Mouse (Mus musculus): ENCODE measurements around the gene Rwdd2b.

DNA sequence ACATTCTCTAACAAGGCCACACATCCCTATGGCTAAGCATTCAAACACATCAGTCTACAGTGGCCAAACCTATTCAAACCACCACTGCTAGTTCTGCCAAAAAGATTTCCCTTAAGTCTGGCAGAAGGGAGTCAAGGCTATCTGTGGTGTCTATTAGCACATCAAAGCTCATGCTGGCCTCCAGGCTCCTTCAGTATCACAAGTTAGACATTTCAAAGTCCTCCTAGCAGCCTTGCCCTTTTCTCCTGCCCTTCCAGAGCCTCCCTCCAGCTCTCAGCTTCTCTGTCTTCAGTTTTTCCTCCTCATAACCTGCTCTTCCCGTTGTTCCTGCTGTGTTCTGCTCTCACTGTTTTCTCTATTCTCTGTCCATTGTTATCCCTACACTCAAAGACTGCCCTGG, 3.7 kb upstream of the Rwdd2b start:
- TF ChIP-seq POLR2A (IDR thresholded peaks at IDR 0.05; ENCODE audit: control insufficient read depth in 1 of 2, insufficient read depth in 1 of 2, low read depth in 1 of 2, low read length in 2 of 2, poor library complexity in 1 of 2) (no peak), KAT2A (conservative IDR thresholded peaks at IDR 0.05; ENCODE audit: low read depth, low read length) (no peak), USF1 (IDR thresholded peaks at IDR 0.05; ENCODE audit: low read depth, low read length) (no peak), ZNF384 (IDR thresholded peaks at IDR 0.05; ENCODE audit: low read depth, low read length) (no peak), CHD2 (IDR thresholded peaks at IDR 0.05; ENCODE audit: low read length) (no peak), CHD1 (IDR thresholded peaks at IDR 0.05; ENCODE audit: low read depth, low read length) (no peak), MEF2A (IDR thresholded peaks at IDR 0.05; ENCODE audit: extremely low read depth, insufficient replicate concordance, low read depth, low read length, poor library complexity, severe bottlenecking) (no peak), UBTF (IDR thresholded peaks at IDR 0.05; ENCODE audit: borderline replicate concordance, insufficient read depth, low read depth, low read length) (no peak), CTCF (IDR thresholded peaks at IDR 0.05 in 2 of 3, conservative IDR thresholded peaks at IDR 0.05 in 1 of 3; ENCODE audit: control insufficient read depth in 1 of 3, insufficient read depth in 1 of 3, low read depth in 2 of 3, low read length in 3 of 3, poor library complexity in 1 of 3, severe bottlenecking in 1 of 3) (no peak), EP300 (IDR thresholded peaks at IDR 0.05; ENCODE audit: low read depth in 1 of 2, low read length in 2 of 2) (no peak), POLR2AphosphoS5 (IDR thresholded peaks at IDR 0.05; ENCODE audit: borderline replicate concordance, low read depth, low read length) (no peak), GATA1 (IDR thresholded peaks at IDR 0.05; ENCODE audit: low read depth, low read length) (no peak), TAL1 (IDR thresholded peaks at IDR 0.05; ENCODE audit: low read length) (no peak)
